Mouse (Mus musculus) Muller cell, postnatal 12 days (primary cell): ENCODE measurements around the gene Gm13030.
"Not testable (repeated sequence)": the region's sequence is repeated elsewhere in the genome, so short reads cannot be mapped to it uniquely, and the experiment has no call there.

ENCODE experiments used
- DNase-seq: peaks from one replicate; pipeline ENCODE4 v3.0.0-alpha.2; 2015; ENCODE audit errors: inconsistent ontology term

Gene Gm13030

GRCm38 (mm10) chr4:138865991-138866390 lies 7.8 kb downstream of the Gm13030 start:
- no peak for DNase-seq

GRCm38 (mm10) chr4:138865092-138865491 lies 8.7 kb downstream of the Gm13030 start:
- DNase-seq, result no peak

GRCm38 (mm10) chr4:138863344-138863998 lies 10.3 kb downstream of the Gm13030 start, which contains the start of gene Pla2g5:
Pla2g5 (minus strand) TSS chr4:138863482.
- DNase-seq, result no peak

GRCm38 (mm10) chr4:138859728-138860127 lies 14.0 kb downstream of the Gm13030 start:
- DNase-seq, result peak; percentile 81

- no peak for DNase-seq
Observed at GRCm38 (mm10) chr4:138859245-138859644, 14.5 kb downstream of the Gm13030 start.

- no peak for DNase-seq
Observed at GRCm38 (mm10) chr4:138858446-138858845, 15.3 kb downstream of the Gm13030 start.

- DNase-seq, result no peak
Observed at GRCm38 (mm10) chr4:138857576-138857975, 16.2 kb downstream of the Gm13030 start.

GRCm38 (mm10) chr4:138856491-138856890 lies 17.3 kb downstream of the Gm13030 start:
- DNase-seq, result peak; percentile 60

- DNase-seq, result no peak
Observed at GRCm38 (mm10) chr4:138855092-138855632, 18.6 kb downstream of the Gm13030 start.

GRCm38 (mm10) chr4:138852961-138853360 lies 20.8 kb downstream of the Gm13030 start:
- DNase-seq, result no peak

GRCm38 (mm10) chr4:138851463-138851862 lies 22.3 kb downstream of the Gm13030 start:
- DNase-seq, result peak; percentile 78

- peak; percentile 64 for DNase-seq
Observed at GRCm38 (mm10) chr4:138841386-138841785, 32.4 kb downstream of the Gm13030 start.

- no peak for DNase-seq
Observed at GRCm38 (mm10) chr4:138840726-138841125, 33.0 kb downstream of the Gm13030 start.

GRCm38 (mm10) chr4:138839806-138840205 lies 34.0 kb downstream of the Gm13030 start:
- no peak for DNase-seq

GRCm38 (mm10) chr4:138827147-138827546 lies 46.6 kb downstream of the Gm13030 start:
- DNase-seq, result no peak

GRCm38 (mm10) chr4:138825751-138826567 lies 47.8 kb downstream of the Gm13030 start:
- DNase-seq, result no peak

GRCm38 (mm10) chr4:138824660-138825059 lies 49.1 kb downstream of the Gm13030 start:
- DNase-seq, result no peak

- DNase-seq, result not testable (repeated sequence)
Observed at GRCm38 (mm10) chr4:138824161-138824560, 49.6 kb downstream of the Gm13030 start.

GRCm38 (mm10) chr4:138821036-138821435 lies 52.7 kb downstream of the Gm13030 start:
- no peak for DNase-seq
